Mouse (Mus musculus): ENCODE measurements around the gene Plppr1.

DNA sequence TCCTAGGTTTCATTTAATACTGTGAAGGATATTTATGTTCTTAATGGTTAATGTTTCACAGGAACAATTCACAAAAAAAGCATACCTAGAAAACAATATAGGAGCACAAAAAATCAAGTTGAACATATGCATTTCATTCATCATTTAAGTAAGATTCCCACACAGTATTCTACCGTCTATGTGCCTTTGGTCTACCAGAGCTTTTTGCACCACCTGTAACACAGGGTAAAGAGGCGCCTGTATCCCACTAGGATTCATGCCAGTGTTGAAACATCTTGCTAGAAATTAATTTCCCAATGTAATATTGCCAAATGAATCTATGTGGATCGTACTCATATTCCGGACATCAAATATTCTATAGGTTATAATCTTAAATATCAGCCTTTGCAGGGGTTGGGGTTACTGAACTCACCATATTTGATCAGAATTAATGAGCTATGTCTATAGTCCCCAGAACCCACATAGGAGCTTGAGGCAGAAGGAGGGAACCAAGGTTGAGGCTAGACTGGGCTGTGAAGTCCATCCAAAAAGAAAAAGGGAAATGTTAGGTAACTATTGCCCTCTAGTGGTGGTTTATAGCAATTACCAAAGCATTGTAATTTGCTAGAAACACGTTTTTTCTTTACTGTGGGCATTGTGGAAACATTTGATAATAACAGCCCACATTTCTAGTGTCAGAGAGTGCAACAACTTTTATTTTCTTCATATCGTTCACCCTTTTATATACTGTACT is 263.0 kb downstream of the Plppr1 start:
- TF ChIP-seq CTCF (conservative IDR thresholded peaks at IDR 0.05; ENCODE audit: low read length) (peak; percentile 78), POU5F1 (IDR thresholded peaks at IDR 0.05; ENCODE audit: borderline replicate concordance, low read length) (no peak)
